Mouse (Mus musculus) kidney, postnatal 4 days (tissue): ENCODE results near the gene Rhbdd3.

ENCODE experiments used
- DNase-seq, 2 experiments: peaks; one replicate each; pipeline ENCODE4 v3.0.0; 2021; ENCODE audit warnings: mixed read lengths in 2 of 2

Gene Rhbdd3

GRCm38 (mm10) chr11:5098736-5099542, at the start of gene Rhbdd3, which contains the start of gene Ewsr1:
Gene Rhbdd3, plus strand, starts transcription at chr11:5098926.
Gene Ewsr1, minus strand, starts transcription at chr11:5099266.
- DNase-seq = peak; percentile 98

- DNase-seq = no peak
Observed at GRCm38 (mm10) chr11:5051629-5052028, 47.1 kb upstream of the Rhbdd3 start.

GRCm38 (mm10) chr11:5052200-5052854, 46.4 kb upstream of the Rhbdd3 start:
- no peak for DNase-seq

- DNase-seq = no peak
Observed at GRCm38 (mm10) chr11:5054151-5054550, 44.6 kb upstream of the Rhbdd3 start.

GRCm38 (mm10) chr11:5054874-5055273, 43.9 kb upstream of the Rhbdd3 start:
- DNase-seq = no peak

GRCm38 (mm10) chr11:5055945-5056938, 42.5 kb upstream of the Rhbdd3 start:
- DNase-seq = peak; percentile 39 to 45

GRCm38 (mm10) chr11:5057064-5057463, 41.7 kb upstream of the Rhbdd3 start:
- no peak for DNase-seq

GRCm38 (mm10) chr11:5057541-5057855, 41.2 kb upstream of the Rhbdd3 start:
- no peak for DNase-seq

- peak; percentile 66 to 79 for DNase-seq
Observed at GRCm38 (mm10) chr11:5057856-5058641, 40.7 kb upstream of the Rhbdd3 start, which contains the start of gene Rasl10a. Gene Rasl10a, plus strand, starts transcription at chr11:5058128.

- peak in 1 of 2 experiments; percentile 29 for DNase-seq
Observed at GRCm38 (mm10) chr11:5058783-5059182, 39.9 kb upstream of the Rhbdd3 start.

- peak in 1 of 2 experiments; percentile 41 for DNase-seq
Observed at GRCm38 (mm10) chr11:5059230-5059629, 39.5 kb upstream of the Rhbdd3 start.

- DNase-seq = peak; percentile 54 to 65
Observed at GRCm38 (mm10) chr11:5059704-5060156, 39.0 kb upstream of the Rhbdd3 start.

- no peak for DNase-seq
Observed at GRCm38 (mm10) chr11:5060756-5061412, 37.8 kb upstream of the Rhbdd3 start.

GRCm38 (mm10) chr11:5061413-5062139, 37.1 kb upstream of the Rhbdd3 start:
- peak; percentile 93 to 95 for DNase-seq

GRCm38 (mm10) chr11:5062326-5062725, 36.4 kb upstream of the Rhbdd3 start:
- peak in 1 of 2 experiments; percentile 30 for DNase-seq

GRCm38 (mm10) chr11:5062860-5063505, 35.7 kb upstream of the Rhbdd3 start:
- no peak for DNase-seq

GRCm38 (mm10) chr11:5063561-5064281, 35.0 kb upstream of the Rhbdd3 start:
- DNase-seq = no peak

- DNase-seq = peak in 1 of 2 experiments; percentile 33
Observed at GRCm38 (mm10) chr11:5064282-5065055, 34.3 kb upstream of the Rhbdd3 start.
